Mouse (Mus musculus): ENCODE results near the gene Irf2bp2. TPM values are rescaled to one million over a fixed set of nuclear protein-coding genes. Genes with fewer than 3 reads are reported as not detected.

Irf2bp2 gene
- polyA plus RNA-seq, 1 experiment from 2014 or later = 7.8 TPM

GRCm38 (mm10) chr8:126598218-126598617 lies 4.4 kb upstream of the Irf2bp2 start:
- Histone ChIP-seq H3K27me3 (ENCODE audit: control insufficient read depth, insufficient read depth, low read length) (no peaks in the 10 kb centered on the region), H3K4me2 (ENCODE audit: low read length) (no peak overlapping the region), H3K9ac (replicated peaks; ENCODE audit: low read length) (no peak overlapping the region), H3K27ac (replicated peaks; ENCODE audit: low read depth, low read length) (no peak overlapping the region), H3K36me3 (ENCODE audit: control insufficient read depth, insufficient read depth, low read length) (no peaks in the 10 kb centered on the region), H3K4me3 (replicated peaks; ENCODE audit: low read depth, low read length) (no peak overlapping the region), H3K4me1 (ENCODE audit: control insufficient read depth, insufficient read depth, low read length) (peaks cover 39% of the 10 kb centered on the region), H3K9me3 (ENCODE audit: control insufficient read depth, low read length) (no peaks in the 10 kb centered on the region)
- ATAC-seq (ENCODE audit: low FRiP score, low TSS enrichment) (no peak), DNase-seq (no peak)
- WGBS = 42% methylated on average over 12 of the region's 12 CpGs

- H3K9ac ChIP-seq (replicated peaks; ENCODE audit: low read length) = peak overlapping the region; percentile 18; the same call in 1 of the 2 replicates
- 75% methylated on average over 5 of the region's 5 CpGs for WGBS
- H3K4me2 ChIP-seq (ENCODE audit: low read length) = peak overlapping the region; percentile 100
These were observed 2.9 kb upstream of the Irf2bp2 start for GRCm38 (mm10) chr8:126596721-126597120.

GRCm38 (mm10) chr8:126596097-126596634 lies 2.4 kb upstream of the Irf2bp2 start:
- Histone ChIP-seq H3K4me1 (ENCODE audit: control insufficient read depth, insufficient read depth, low read length) (peaks cover 37% of the 10 kb centered on the region), H3K27ac (replicated peaks; ENCODE audit: low read depth, low read length) (peak overlapping the region; percentile 99), H3K9me3 (ENCODE audit: control insufficient read depth, low read length) (no peaks in the 10 kb centered on the region)

More at GRCm38 (mm10) chr8:126596721-126597120, 2.9 kb upstream of the Irf2bp2 start:
- no peaks in the 10 kb centered on the region for H3K9me3 ChIP-seq (ENCODE audit: control insufficient read depth, low read length)
- H3K27me3 ChIP-seq (ENCODE audit: control insufficient read depth, insufficient read depth, low read length) = no peaks in the 10 kb centered on the region
- DNase-seq (no peak), ATAC-seq (ENCODE audit: low FRiP score, low TSS enrichment) (no peak)
- peak overlapping the region; percentile 99 for H3K27ac ChIP-seq (replicated peaks; ENCODE audit: low read depth, low read length)
- no peaks in the 10 kb centered on the region for H3K36me3 ChIP-seq (ENCODE audit: control insufficient read depth, insufficient read depth, low read length)
- no peak overlapping the region for H3K4me3 ChIP-seq (replicated peaks; ENCODE audit: low read depth, low read length)
- H3K4me1 ChIP-seq (ENCODE audit: control insufficient read depth, insufficient read depth, low read length) = peaks cover 38% of the 10 kb centered on the region

GRCm38 (mm10) chr8:126595204-126596061 lies 1.6 kb upstream of the Irf2bp2 start:
- DNase-seq = peak; percentile 63
- WGBS = 13% methylated on average over 16 of the region's 16 CpGs
- Histone ChIP-seq H3K4me3 (replicated peaks; ENCODE audit: low read depth, low read length) (peak overlapping the region; percentile 48), H3K9ac (replicated peaks; ENCODE audit: low read length) (peak overlapping the region; percentile 72), H3K4me2 (ENCODE audit: low read length) (peak overlapping the region; percentile 100), H3K27me3 (ENCODE audit: control insufficient read depth, insufficient read depth, low read length) (no peaks in the 10 kb centered on the region), H3K27ac (replicated peaks; ENCODE audit: low read depth, low read length) (peak overlapping the region; percentile 99), H3K4me1 (ENCODE audit: control insufficient read depth, insufficient read depth, low read length) (peaks cover 31% of the 10 kb centered on the region), H3K36me3 (ENCODE audit: control insufficient read depth, insufficient read depth, low read length) (peaks cover 9% of the 10 kb centered on the region; the same call in 1 of the 2 replicates), H3K9me3 (ENCODE audit: control insufficient read depth, low read length) (no peaks in the 10 kb centered on the region)
- ATAC-seq (ENCODE audit: low FRiP score, low TSS enrichment) = peak; percentile 5

More at GRCm38 (mm10) chr8:126596097-126596634, 2.4 kb upstream of the Irf2bp2 start:
- ATAC-seq (ENCODE audit: low FRiP score, low TSS enrichment) = no peak
- Histone ChIP-seq H3K27me3 (ENCODE audit: control insufficient read depth, insufficient read depth, low read length) (no peaks in the 10 kb centered on the region), H3K4me2 (ENCODE audit: low read length) (peak overlapping the region; percentile 100), H3K36me3 (ENCODE audit: control insufficient read depth, insufficient read depth, low read length) (peaks cover 4% of the 10 kb centered on the region; the same call in 1 of the 2 replicates), H3K9ac (replicated peaks; ENCODE audit: low read length) (peak overlapping the region; percentile 72), H3K4me3 (replicated peaks; ENCODE audit: low read depth, low read length) (peak overlapping the region; percentile 48; the same call in 1 of the 2 replicates)
- DNase-seq = peak; percentile 90
- 8% methylated on average over 12 of the region's 12 CpGs for WGBS

- Histone ChIP-seq H3K4me2 (ENCODE audit: low read length) (peak overlapping the region; percentile 100), H3K27me3 (ENCODE audit: control insufficient read depth, insufficient read depth, low read length) (no peaks in the 10 kb centered on the region), H3K4me1 (ENCODE audit: control insufficient read depth, insufficient read depth, low read length) (peaks cover 40% of the 10 kb centered on the region), H3K36me3 (ENCODE audit: control insufficient read depth, insufficient read depth, low read length) (peaks cover 14% of the 10 kb centered on the region; the same call in 1 of the 2 replicates), H3K27ac (replicated peaks; ENCODE audit: low read depth, low read length) (peak overlapping the region; percentile 99), H3K9me3 (ENCODE audit: control insufficient read depth, low read length) (no peaks in the 10 kb centered on the region), H3K4me3 (replicated peaks; ENCODE audit: low read depth, low read length) (peak overlapping the region; percentile 48), H3K9ac (replicated peaks; ENCODE audit: low read length) (peak overlapping the region; percentile 99)
- peak; percentile 99 for DNase-seq
- ATAC-seq (ENCODE audit: low FRiP score, low TSS enrichment) = peak; percentile 87
- WGBS = under 1% methylated on average over 48 of the region's 48 CpGs
These were observed 755 bp upstream of the Irf2bp2 start for GRCm38 (mm10) chr8:126594481-126595000.

- Histone ChIP-seq H3K36me3 (ENCODE audit: control insufficient read depth, insufficient read depth, low read length) (peaks cover 19% of the 10 kb centered on the region; the same call in 1 of the 2 replicates), H3K4me2 (ENCODE audit: low read length) (peak overlapping the region; percentile 100), H3K27ac (replicated peaks; ENCODE audit: low read depth, low read length) (peak overlapping the region; percentile 99), H3K4me1 (ENCODE audit: control insufficient read depth, insufficient read depth, low read length) (peaks cover 55% of the 10 kb centered on the region), H3K4me3 (replicated peaks; ENCODE audit: low read depth, low read length) (peak overlapping the region; percentile 99), H3K27me3 (ENCODE audit: control insufficient read depth, insufficient read depth, low read length) (no peaks in the 10 kb centered on the region), H3K9me3 (ENCODE audit: control insufficient read depth, low read length) (no peaks in the 10 kb centered on the region), H3K9ac (replicated peaks; ENCODE audit: low read length) (peak overlapping the region; percentile 99)
- peak; percentile 83 for DNase-seq
- WGBS = under 1% methylated on average over 100 of the region's 113 CpGs
- no peak for ATAC-seq (ENCODE audit: low FRiP score, low TSS enrichment)
These were observed 815 bp downstream of the Irf2bp2 start for GRCm38 (mm10) chr8:126592771-126593571.

- under 1% methylated on average over 42 of the region's 45 CpGs for WGBS
- peak; percentile 67 for DNase-seq
These were observed 1.4 kb downstream of the Irf2bp2 start for GRCm38 (mm10) chr8:126592381-126592770.

GRCm38 (mm10) chr8:126591821-126592268 lies 1.9 kb downstream of the Irf2bp2 start:
- Histone ChIP-seq H3K9ac (replicated peaks; ENCODE audit: low read length) (peak overlapping the region; percentile 99), H3K4me1 (ENCODE audit: control insufficient read depth, insufficient read depth, low read length) (peaks cover 60% of the 10 kb centered on the region), H3K27me3 (ENCODE audit: control insufficient read depth, insufficient read depth, low read length) (no peaks in the 10 kb centered on the region), H3K4me2 (ENCODE audit: low read length) (peak overlapping the region; percentile 100), H3K27ac (replicated peaks; ENCODE audit: low read depth, low read length) (peak overlapping the region; percentile 99), H3K4me3 (replicated peaks; ENCODE audit: low read depth, low read length) (peak overlapping the region; percentile 99), H3K36me3 (ENCODE audit: control insufficient read depth, insufficient read depth, low read length) (peaks cover 23% of the 10 kb centered on the region), H3K9me3 (ENCODE audit: control insufficient read depth, low read length) (no peaks in the 10 kb centered on the region)
- DNase-seq = peak; percentile 66
- ATAC-seq (ENCODE audit: low FRiP score, low TSS enrichment) = no peak
- WGBS = 0% methylated on average over 9 of the region's 9 CpGs

More at GRCm38 (mm10) chr8:126592381-126592770, 1.4 kb downstream of the Irf2bp2 start:
- no peak for ATAC-seq (ENCODE audit: low FRiP score, low TSS enrichment)
- no peaks in the 10 kb centered on the region for H3K27me3 ChIP-seq (ENCODE audit: control insufficient read depth, insufficient read depth, low read length)
- peak overlapping the region; percentile 100 for H3K4me2 ChIP-seq (ENCODE audit: low read length)
- H3K4me3 ChIP-seq (replicated peaks; ENCODE audit: low read depth, low read length) = peak overlapping the region; percentile 99
- peak overlapping the region; percentile 99 for H3K9ac ChIP-seq (replicated peaks; ENCODE audit: low read length)
- H3K4me1 ChIP-seq (ENCODE audit: control insufficient read depth, insufficient read depth, low read length) = peaks cover 60% of the 10 kb centered on the region
- peaks cover 23% of the 10 kb centered on the region for H3K36me3 ChIP-seq (ENCODE audit: control insufficient read depth, insufficient read depth, low read length)
- peak overlapping the region; percentile 99 for H3K27ac ChIP-seq (replicated peaks; ENCODE audit: low read depth, low read length)
- no peaks in the 10 kb centered on the region for H3K9me3 ChIP-seq (ENCODE audit: control insufficient read depth, low read length)
